Mouse (Mus musculus): ENCODE measurements around the gene Pgls. TPM values are rescaled to one million over a fixed set of nuclear protein-coding genes. Genes with fewer than 3 reads are reported as not detected.

The Pgls gene
- total and polyA plus RNA-seq, 2 experiments, result 111 to 119 TPM

GRCm38 (mm10) chr8:71550754-71551153 lies 41.2 kb upstream of the Pgls start:
- Histone ChIP-seq H3K27ac (replicated peaks; ENCODE audit: insufficient read depth, low read depth, low read length) (no peak overlapping the region), H3K9ac (ENCODE audit: low read depth, low read length) (no peak overlapping the region), H3K27me3 (ENCODE audit: control insufficient read depth, insufficient read depth, low read length) (no peaks in the 10 kb centered on the region), H3K4me3 (ENCODE audit: insufficient read depth, low read depth, low read length) (no peak overlapping the region), H3K79me2 (ENCODE audit: control insufficient read depth, insufficient read depth, low read length) (no peaks in the 10 kb centered on the region), H3K4me1 (ENCODE audit: control insufficient read depth, insufficient read depth, low read length) (no peaks in the 10 kb centered on the region), H3K36me3 (ENCODE audit: control insufficient read depth, insufficient read depth, low read length) (peaks cover 2% of the 10 kb centered on the region; the same call in 1 of the 2 replicates)
- 82% methylated on average over 7 of the region's 7 CpGs for WGBS
- no peak for DNase-seq (ENCODE audit: extremely low read depth, low read depth, low spot score)
- TF ChIP-seq CTCF (IDR thresholded peaks at IDR 0.05; ENCODE audit: low read depth, low read length) (no peak), POLR2A (IDR thresholded peaks at IDR 0.05; ENCODE audit: extremely low read depth, insufficient read depth, low read length) (no peak)

- WGBS, result 70% methylated on average over 6 of the region's 6 CpGs
- H3K4me1 ChIP-seq (ENCODE audit: control insufficient read depth, insufficient read depth, low read length), result no peaks in the 10 kb centered on the region
- H3K4me3 ChIP-seq (ENCODE audit: insufficient read depth, low read depth, low read length), result no peak overlapping the region
- H3K36me3 ChIP-seq (ENCODE audit: control insufficient read depth, insufficient read depth, low read length), result no peaks in the 10 kb centered on the region; the same call in 1 of the 2 replicates
- H3K9ac ChIP-seq (ENCODE audit: low read depth, low read length), result no peak overlapping the region
- DNase-seq (ENCODE audit: extremely low read depth, low read depth, low spot score), result no peak
- H3K27ac ChIP-seq (replicated peaks; ENCODE audit: insufficient read depth, low read depth, low read length), result no peak overlapping the region
- no peaks in the 10 kb centered on the region for H3K79me2 ChIP-seq (ENCODE audit: control insufficient read depth, insufficient read depth, low read length)
- no peaks in the 10 kb centered on the region for H3K27me3 ChIP-seq (ENCODE audit: control insufficient read depth, insufficient read depth, low read length)
- TF ChIP-seq CTCF (IDR thresholded peaks at IDR 0.05; ENCODE audit: low read depth, low read length) (no peak), POLR2A (IDR thresholded peaks at IDR 0.05; ENCODE audit: extremely low read depth, insufficient read depth, low read length) (no peak)
Observed at GRCm38 (mm10) chr8:71552770-71553169, 39.2 kb upstream of the Pgls start.

GRCm38 (mm10) chr8:71554001-71554400 lies 38.0 kb upstream of the Pgls start:
- 76% methylated on average over 6 of the region's 6 CpGs for WGBS
- no peak overlapping the region for H3K9ac ChIP-seq (ENCODE audit: low read depth, low read length)
- H3K4me3 ChIP-seq (ENCODE audit: insufficient read depth, low read depth, low read length), result no peak overlapping the region
- peaks cover 6% of the 10 kb centered on the region for H3K27me3 ChIP-seq (ENCODE audit: control insufficient read depth, insufficient read depth, low read length)
- no peak for DNase-seq (ENCODE audit: extremely low read depth, low read depth, low spot score)
- TF ChIP-seq CTCF (IDR thresholded peaks at IDR 0.05; ENCODE audit: low read depth, low read length), result no peak
- TF ChIP-seq POLR2A (IDR thresholded peaks at IDR 0.05; ENCODE audit: extremely low read depth, insufficient read depth, low read length), result no peak
- no peaks in the 10 kb centered on the region for H3K36me3 ChIP-seq (ENCODE audit: control insufficient read depth, insufficient read depth, low read length)
- H3K27ac ChIP-seq (replicated peaks; ENCODE audit: insufficient read depth, low read depth, low read length), result no peak overlapping the region
- no peaks in the 10 kb centered on the region for H3K79me2 ChIP-seq (ENCODE audit: control insufficient read depth, insufficient read depth, low read length)
- peaks cover 5% of the 10 kb centered on the region; the same call in 1 of the 2 replicates for H3K4me1 ChIP-seq (ENCODE audit: control insufficient read depth, insufficient read depth, low read length)

- no peak overlapping the region for H3K27ac ChIP-seq (replicated peaks; ENCODE audit: insufficient read depth, low read depth, low read length)
- no peak for TF ChIP-seq CTCF (IDR thresholded peaks at IDR 0.05; ENCODE audit: low read depth, low read length)
- TF ChIP-seq POLR2A (IDR thresholded peaks at IDR 0.05; ENCODE audit: extremely low read depth, insufficient read depth, low read length), result no peak
- WGBS, result 78% methylated on average over 2 of the region's 2 CpGs
- H3K79me2 ChIP-seq (ENCODE audit: control insufficient read depth, insufficient read depth, low read length), result no peaks in the 10 kb centered on the region
- H3K9ac ChIP-seq (ENCODE audit: low read depth, low read length), result no peak overlapping the region
- H3K27me3 ChIP-seq (ENCODE audit: control insufficient read depth, insufficient read depth, low read length), result peaks cover 8% of the 10 kb centered on the region
- H3K4me1 ChIP-seq (ENCODE audit: control insufficient read depth, insufficient read depth, low read length), result peaks cover 8% of the 10 kb centered on the region; the same call in 1 of the 2 replicates
- H3K36me3 ChIP-seq (ENCODE audit: control insufficient read depth, insufficient read depth, low read length), result no peaks in the 10 kb centered on the region
- H3K4me3 ChIP-seq (ENCODE audit: insufficient read depth, low read depth, low read length), result no peak overlapping the region
- no peak for DNase-seq (ENCODE audit: extremely low read depth, low read depth, low spot score)
Observed at GRCm38 (mm10) chr8:71554644-71555043, 37.3 kb upstream of the Pgls start.

DNA sequence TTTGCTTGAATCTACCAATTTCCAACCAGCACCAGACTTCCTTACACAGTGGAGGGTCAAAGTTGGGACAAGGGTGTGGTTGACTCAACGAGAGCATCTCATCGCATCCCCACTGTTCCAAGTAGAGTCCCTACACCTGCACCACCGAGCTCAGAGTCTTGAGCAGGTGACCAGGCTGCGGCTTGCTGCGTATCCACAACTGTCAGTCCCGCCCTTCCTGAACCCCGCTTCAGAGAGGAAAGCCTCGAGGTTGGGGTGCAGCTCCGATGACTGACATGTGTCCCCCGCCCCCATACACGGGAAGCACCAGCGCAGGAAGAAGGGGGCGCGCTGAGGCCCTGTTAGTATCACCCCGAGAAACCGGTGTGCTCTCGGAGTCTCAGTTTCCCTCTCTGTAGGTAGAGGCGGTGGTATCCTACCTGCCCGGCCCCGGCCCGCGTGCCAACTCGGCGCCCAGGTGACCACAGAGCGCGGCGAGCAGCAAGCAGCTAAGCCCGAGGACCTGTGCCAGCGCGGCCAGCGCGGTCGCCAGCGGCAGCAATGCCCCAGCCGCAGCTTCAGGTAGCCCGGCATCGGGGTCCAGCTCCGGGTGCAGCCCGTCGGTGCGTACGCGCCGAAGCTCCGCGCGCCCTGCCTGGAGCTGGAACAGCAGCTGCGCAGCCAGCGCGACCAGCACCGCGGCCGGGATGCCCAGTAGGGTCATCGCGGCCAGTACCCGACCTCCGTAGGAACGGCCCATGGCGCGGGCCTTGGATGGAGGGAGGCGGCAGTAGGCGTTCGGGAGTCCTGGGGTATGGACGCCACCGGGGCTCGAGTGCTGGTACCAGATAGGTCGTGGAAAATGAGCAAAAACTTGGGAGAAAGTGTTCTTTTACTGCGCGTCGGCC lies 33.7 kb upstream of the Pgls start, which contains the start of gene Tmem221:
TSS of gene Tmem221 (minus strand) at position 801 of the 887 bp plus-strand sequence.
- no peak for TF ChIP-seq POLR2A (IDR thresholded peaks at IDR 0.05; ENCODE audit: extremely low read depth, insufficient read depth, low read length)
- no peak for TF ChIP-seq CTCF (IDR thresholded peaks at IDR 0.05; ENCODE audit: low read depth, low read length)
- H3K36me3 ChIP-seq (ENCODE audit: control insufficient read depth, insufficient read depth, low read length), result no peaks in the 10 kb centered on the region
- H3K27me3 ChIP-seq (ENCODE audit: control insufficient read depth, insufficient read depth, low read length), result peaks cover 13% of the 10 kb centered on the region
- no peaks in the 10 kb centered on the region for H3K79me2 ChIP-seq (ENCODE audit: control insufficient read depth, insufficient read depth, low read length)
- peaks cover 8% of the 10 kb centered on the region; the same call in 1 of the 2 replicates for H3K4me1 ChIP-seq (ENCODE audit: control insufficient read depth, insufficient read depth, low read length)
- no peak for DNase-seq (ENCODE audit: extremely low read depth, low read depth, low spot score)
- peak within 1 kb of the TSS; percentile 59 for H3K9ac ChIP-seq (ENCODE audit: low read depth, low read length)
- 7% methylated on average over 70 of the region's 70 CpGs for WGBS
- no peak within 1 kb of the TSS for H3K27ac ChIP-seq (replicated peaks; ENCODE audit: insufficient read depth, low read depth, low read length)
- H3K4me3 ChIP-seq (ENCODE audit: insufficient read depth, low read depth, low read length), result peak within 1 kb of the TSS; percentile 71

Measured in liver, adult 2 months (tissue).